ENCODE assay signal across 8 mouse cellular contexts in genomic region chr6:92869089-92869581, GRCm38 (mm10). TPM values are rescaled to one million over a fixed set of nuclear protein-coding genes. Genes with fewer than 3 reads are reported as not detected.
A peak's percentile ranks its signal among the peaks of the same experiment; 100 is the strongest.
DNase-seq lines count a peak whose midpoint lies in the region; ATAC-seq lines count a peak whose summit lies in the region.
"Had no signal": no experiment of that assay in that cellular context is flagged by ENCODE, and none has a peak within 500 bp of the region (broad histone marks: within the 10 kb centered on the region; RNA-seq: fewer than 3 reads in every experiment).

TSS of gene Gm15737 (plus strand) at chr6:92869357.

- 53% methylated on average over 4 of the region's 4 CpGs for WGBS in kidney, embryonic 15.5 days

- H3K4me2 ChIP-seq in kidney, embryonic 15.5 days: no peak within 1 kb of the TSS

- no peaks in the 10 kb centered on the region for H3K27me3 ChIP-seq in kidney, embryonic 15.5 days

- no peak within 1 kb of the TSS for H3K4me3 ChIP-seq in kidney, embryonic 15.5 days (replicated peaks)

- H3K27ac ChIP-seq in kidney, embryonic 15.5 days: peak within 1 kb of the TSS; percentile 88
- H3K27ac ChIP-seq: macrophage had no signal

- H3K36me3 ChIP-seq in kidney, embryonic 15.5 days: peaks cover 67% of the 10 kb centered on the region

- peak; percentile 79 for ATAC-seq in kidney, embryonic 15.5 days (replicated peaks; ENCODE audit: low FRiP score)

- no peak within 1 kb of the TSS for H3K9ac ChIP-seq in kidney, embryonic 15.5 days

- H3K9me3 ChIP-seq in kidney, embryonic 15.5 days (replicated peaks): no peaks in the 10 kb centered on the region

- peak; percentile 14 for DNase-seq in urinary bladder, postnatal 25 days (ENCODE audit: low spot score)
- DNase-seq in urinary bladder, adult 2 months (ENCODE audit: low spot score): no peak
- peak; percentile 99 for DNase-seq in heart, adult 11 months
- DNase-seq in lung, postnatal 4 days: peak; percentile 36 to 39
- no peak for DNase-seq in thymus, postnatal 4 days
- DNase-seq in retina, postnatal 1 day: no peak

- peaks cover 28% of the 10 kb centered on the region for H3K4me1 ChIP-seq in kidney, embryonic 15.5 days

RNA-seq across cellular contexts. Expression of gene Gm15737, which starts in this region (rescaled TPM):
- 0.36 and 0.47 TPM in 2 replicates for polyA plus RNA-seq in urinary bladder, adult 2 months (2012; rRNA removed)
- polyA plus RNA-seq in kidney, embryonic 15.5 days (2015; fragmentation: Nextera tagmentation; extraction: Ambion mirVana): 0.06 and 0.08 TPM in 2 replicates
- polyA plus RNA-seq: macrophage had no signal

Comparison
In these comparisons a context has a peak if more than half of its experiments do, and no peak if none do; other contexts are left out.
1. DNase-seq: peak in urinary bladder, postnatal 25 days (single experiment), heart, adult 11 months (single experiment) and lung, postnatal 4 days (2 of 2); none in urinary bladder, adult 2 months (single experiment), thymus, postnatal 4 days (single experiment) and retina, postnatal 1 day (single experiment).
2. Peak in ATAC-seq and H3K27ac ChIP-seq in kidney, embryonic 15.5 days; RNA of the gene not detected or under 1 TPM.